ENCODE assay signal across 30 mouse cellular contexts in the genomic region with DNA sequence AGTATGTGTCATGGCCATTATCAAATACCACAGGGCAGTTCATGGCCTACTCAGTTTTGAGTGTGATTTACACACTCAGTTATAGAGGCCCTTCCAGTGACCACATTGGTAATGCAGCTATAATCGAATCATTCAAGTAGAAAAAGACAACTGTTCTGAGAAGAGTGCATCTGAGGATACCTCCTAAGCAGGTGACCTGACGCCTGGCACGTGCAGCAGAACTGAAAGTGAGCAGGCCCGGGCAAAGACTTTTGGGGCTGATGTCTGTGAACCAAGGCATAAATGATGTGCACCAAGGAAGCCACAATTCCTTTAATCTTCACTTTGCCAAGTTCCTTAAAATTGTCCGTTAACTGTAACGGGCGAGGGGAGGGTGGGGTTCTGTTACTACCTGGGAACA.
"Had no signal": no experiment of that assay in that cellular context is flagged by ENCODE, and none has a peak within 500 bp of the region (broad histone marks: within the 10 kb centered on the region; RNA-seq: fewer than 3 reads in every experiment).

No protein-coding gene starts in this region.

- H3K27me3 ChIP-seq: limb, embryonic 12.5 days; limb, embryonic 13.5 days; limb, embryonic 15.5 days; liver, embryonic 12.5 days; liver, embryonic 13.5 days; liver, embryonic 15.5 days; lung, embryonic 15.5 days; megakaryocyte, embryonic 14.5 days; midbrain, embryonic 12.5 days; midbrain, embryonic 13.5 days; midbrain, embryonic 15.5 days; neural tube, embryonic 12.5 days had no signal

- DNase-seq: left cerebral cortex, postnatal 4 days; liver; liver, embryonic 13.5 days; liver, postnatal 0 days; lung, adult 18-20 months; lung, adult 2 months; lung, embryonic 14.5 days; lung, postnatal 10 days; lung, postnatal 14 days; lung, postnatal 36 days; lung, postnatal 4 days; midbrain, embryonic 14.5 days had no signal

- H3K36me3 ChIP-seq: limb, embryonic 12.5 days; limb, embryonic 13.5 days; limb, embryonic 15.5 days; liver, embryonic 12.5 days; liver, embryonic 13.5 days; liver, embryonic 15.5 days; lung, embryonic 15.5 days; midbrain, embryonic 10.5 days; midbrain, embryonic 12.5 days; midbrain, embryonic 13.5 days; midbrain, embryonic 15.5 days; neural tube, embryonic 12.5 days had no signal

- H3K9ac ChIP-seq: limb, embryonic 12.5 days; limb, embryonic 13.5 days; limb, embryonic 15.5 days; liver, embryonic 12.5 days; liver, embryonic 13.5 days; liver, embryonic 14.5 days; liver, embryonic 15.5 days; liver, postnatal 0 days; lung, embryonic 14.5 days; lung, embryonic 15.5 days; midbrain, embryonic 12.5 days; midbrain, embryonic 13.5 days; midbrain, embryonic 15.5 days; neural tube, embryonic 12.5 days had no signal

- H3K4me1 ChIP-seq: limb, embryonic 12.5 days; limb, embryonic 15.5 days; liver, embryonic 12.5 days; liver, embryonic 13.5 days; liver, embryonic 15.5 days; lung, embryonic 15.5 days; megakaryocyte, embryonic 14.5 days; midbrain, embryonic 10.5 days; midbrain, embryonic 12.5 days; midbrain, embryonic 13.5 days; midbrain, embryonic 15.5 days; neural tube, embryonic 12.5 days had no signal

- H3K27ac ChIP-seq: limb, embryonic 10.5 days; limb, embryonic 12.5 days; limb, embryonic 13.5 days; limb, embryonic 15.5 days; liver, embryonic 12.5 days; liver, embryonic 13.5 days; liver, embryonic 14.5 days; liver, embryonic 15.5 days; lung, embryonic 15.5 days; macrophage; midbrain, embryonic 10.5 days; midbrain, embryonic 12.5 days; midbrain, embryonic 13.5 days; midbrain, embryonic 15.5 days; neural tube, embryonic 12.5 days had no signal

- H3K4me3 ChIP-seq: limb, embryonic 10.5 days; limb, embryonic 12.5 days; limb, embryonic 13.5 days; limb, embryonic 15.5 days; liver, embryonic 12.5 days; liver, embryonic 13.5 days; liver, embryonic 15.5 days; lung, embryonic 15.5 days; megakaryocyte, embryonic 14.5 days; midbrain, embryonic 10.5 days; midbrain, embryonic 12.5 days; midbrain, embryonic 13.5 days; midbrain, embryonic 15.5 days; myocyte; neural tube, embryonic 12.5 days had no signal

- H3K9me3 ChIP-seq: limb, embryonic 10.5 days; limb, embryonic 12.5 days; limb, embryonic 13.5 days; limb, embryonic 15.5 days; liver, embryonic 12.5 days; liver, embryonic 13.5 days; liver, embryonic 15.5 days; lung, embryonic 15.5 days; midbrain, embryonic 10.5 days; midbrain, embryonic 12.5 days; midbrain, embryonic 13.5 days; midbrain, embryonic 15.5 days; neural tube, embryonic 12.5 days had no signal

- H3K4me2 ChIP-seq: limb, embryonic 12.5 days; limb, embryonic 13.5 days; limb, embryonic 15.5 days; liver, embryonic 11.5 days; liver, embryonic 12.5 days; liver, embryonic 13.5 days; liver, embryonic 15.5 days; lung, embryonic 14.5 days; lung, embryonic 15.5 days; midbrain, embryonic 11.5 days; midbrain, embryonic 12.5 days; midbrain, embryonic 13.5 days; midbrain, embryonic 15.5 days; neural tube, embryonic 12.5 days had no signal
